Mouse (Mus musculus) neural tube, embryonic 13.5 days (tissue): Measurements from ENCODE around the gene Trhr2. TPM values are rescaled to one million over a fixed set of nuclear protein-coding genes. Genes with fewer than 3 reads are reported as not detected.

Experiments used
- ATAC-seq: fragments of 200-750 bp; cut with Nextera tagmentation; 2 replicates; pipeline ENCODE4 v1.8.0; 2017; ENCODE audit warnings: low read depth, mild to moderate bottlenecking, moderate TSS enrichment, moderate library complexity
- H3K27ac ChIP-seq: fragments of 300-500 bp; sonication (generic); replicated peaks from 2 replicates; pipeline ENCODE4 v1.5.1; 2015; ENCODE audit warnings: moderate library complexity, mild to moderate bottlenecking, inconsistent platforms
- H3K27me3 ChIP-seq: fragments of 300-500 bp; sonication (generic); 2 replicates; pipeline ENCODE4 v1.6.1; 2015; ENCODE audit warnings: mild to moderate bottlenecking, inconsistent platforms
- H3K36me3 ChIP-seq: fragments of 300-500 bp; sonication (generic); 2 replicates; pipeline ENCODE4 v1.6.1; 2015; ENCODE audit warnings: mild to moderate bottlenecking, inconsistent platforms
- H3K4me1 ChIP-seq: fragments of 300-500 bp; sonication (generic); replicated peaks from 2 replicates; pipeline ENCODE4 v1.6.1; 2015; ENCODE audit warnings: inconsistent platforms
- H3K4me2 ChIP-seq: fragments of 300-500 bp; sonication (generic); 2 replicates; pipeline ENCODE4 v1.6.1; 2015; ENCODE audit warnings: inconsistent platforms, mild to moderate bottlenecking, moderate library complexity
- H3K4me3 ChIP-seq: fragments of 300-500 bp; sonication (generic); 2 replicates; pipeline ENCODE4 v1.5.1; 2015; ENCODE audit warnings: mild to moderate bottlenecking, inconsistent platforms
- H3K9ac ChIP-seq: fragments of 300-500 bp; sonication (generic); 2 replicates; pipeline ENCODE4 v1.6.1; 2015; ENCODE audit warnings: moderate library complexity, mild to moderate bottlenecking, inconsistent platforms
- H3K9me3 ChIP-seq: fragments of 300-500 bp; sonication (generic); 2 replicates; pipeline ENCODE4 v1.6.1; 2016; ENCODE audit warnings: inconsistent platforms
- WGBS: fragments of 180-500 bp; shearing (Covaris S2); methylation state at CpG from one replicate; pipeline ENCODE4 v1.1.7; 2015; 5-methylcytosine and 5-hydroxymethylcytosine counted together
- polyA plus RNA-seq: library from polyadenylated mRNA; unstranded; fragments of >200 nt; fragmentation: Nextera tagmentation; extraction: Ambion mirVana; gene quantifications from 2 replicates; pipeline ENCODE4 v1.2.1, GENCODE M21; 2015

Trhr2 gene
- polyA plus RNA-seq, 1 experiment from 2014 or later: not detected

GRCm38 (mm10) chr8:122350309-122351089, 10.0 kb downstream of the Trhr2 start:
- no peak overlapping the region for H3K4me2 ChIP-seq
- H3K4me1 ChIP-seq: peaks cover 15% of the 10 kb centered on the region
- 39% methylated on average over 11 of the region's 11 CpGs for WGBS
- no peak overlapping the region for H3K9ac ChIP-seq
- H3K27ac ChIP-seq: no peak overlapping the region
- no peak for ATAC-seq
- peaks cover 22% of the 10 kb centered on the region for H3K27me3 ChIP-seq
- no peaks in the 10 kb centered on the region for H3K9me3 ChIP-seq
- H3K36me3 ChIP-seq: no peaks in the 10 kb centered on the region
- H3K4me3 ChIP-seq: no peak overlapping the region

DNA sequence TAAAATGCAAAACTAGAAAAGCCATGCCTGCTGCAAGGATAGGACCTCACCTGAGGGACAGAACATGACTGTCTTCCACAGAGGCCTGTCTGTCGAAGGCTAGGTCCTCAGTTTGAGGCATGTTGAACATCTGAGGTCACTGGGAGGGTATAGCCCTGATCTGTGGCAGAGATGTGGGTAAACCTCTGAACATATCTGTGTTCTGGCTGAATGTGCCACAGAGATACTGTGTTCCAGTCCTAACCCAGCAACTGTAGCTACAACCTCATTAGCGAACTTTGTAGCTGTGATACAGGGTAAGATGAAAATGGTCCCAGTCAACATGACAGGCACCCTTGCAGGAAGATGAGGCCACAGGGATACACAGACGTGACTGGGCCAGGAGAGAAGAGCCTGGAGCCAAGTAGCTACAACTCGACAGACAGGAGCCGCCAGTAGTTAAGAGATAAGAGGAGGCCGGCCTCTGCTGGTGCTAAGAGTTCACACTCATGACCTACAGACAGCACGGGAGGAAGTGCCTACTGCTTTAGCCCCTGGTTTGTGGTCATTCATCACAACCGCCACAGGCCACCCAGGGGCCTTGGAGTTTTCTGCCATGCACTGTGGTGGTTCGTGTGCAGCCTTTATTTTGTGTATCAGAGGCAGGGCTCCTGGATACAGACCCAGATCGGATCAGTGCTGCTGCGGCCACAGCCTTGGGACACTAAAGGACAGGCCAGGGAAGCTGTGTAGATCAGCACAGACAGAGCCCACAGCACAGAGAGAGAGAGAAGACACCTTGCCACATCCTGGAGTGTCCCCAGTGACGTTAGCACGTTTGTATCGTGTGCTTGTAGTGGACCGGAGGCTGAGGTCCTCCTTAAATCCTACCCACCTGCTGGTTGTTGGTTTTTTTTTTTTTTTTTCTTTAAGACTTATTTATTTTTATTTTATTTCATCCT, 10.9 kb downstream of the Trhr2 start:
- ATAC-seq: no peak
- H3K9me3 ChIP-seq: no peaks in the 10 kb centered on the region
- H3K4me3 ChIP-seq: no peak overlapping the region
- no peaks in the 10 kb centered on the region for H3K36me3 ChIP-seq
- peaks cover 30% of the 10 kb centered on the region for H3K27me3 ChIP-seq
- no peak overlapping the region for H3K27ac ChIP-seq
- no peak overlapping the region for H3K4me2 ChIP-seq
- 41% methylated on average over 15 of the region's 15 CpGs for WGBS
- peaks cover 22% of the 10 kb centered on the region for H3K4me1 ChIP-seq
- H3K9ac ChIP-seq: no peak overlapping the region

- peak; percentile 17; the same call in 1 of the 2 replicates for ATAC-seq
- H3K9ac ChIP-seq: no peak overlapping the region
- H3K4me3 ChIP-seq: no peak overlapping the region
- H3K9me3 ChIP-seq: no peaks in the 10 kb centered on the region
- H3K27ac ChIP-seq: no peak overlapping the region
- H3K27me3 ChIP-seq: peaks cover 42% of the 10 kb centered on the region
- H3K4me2 ChIP-seq: no peak overlapping the region
- WGBS: 74% methylated on average over 5 of the region's 5 CpGs
- peaks cover 38% of the 10 kb centered on the region for H3K4me1 ChIP-seq
- H3K36me3 ChIP-seq: no peaks in the 10 kb centered on the region
Measured at GRCm38 (mm10) chr8:122347811-122348552, 12.6 kb downstream of the Trhr2 start.

DNA sequence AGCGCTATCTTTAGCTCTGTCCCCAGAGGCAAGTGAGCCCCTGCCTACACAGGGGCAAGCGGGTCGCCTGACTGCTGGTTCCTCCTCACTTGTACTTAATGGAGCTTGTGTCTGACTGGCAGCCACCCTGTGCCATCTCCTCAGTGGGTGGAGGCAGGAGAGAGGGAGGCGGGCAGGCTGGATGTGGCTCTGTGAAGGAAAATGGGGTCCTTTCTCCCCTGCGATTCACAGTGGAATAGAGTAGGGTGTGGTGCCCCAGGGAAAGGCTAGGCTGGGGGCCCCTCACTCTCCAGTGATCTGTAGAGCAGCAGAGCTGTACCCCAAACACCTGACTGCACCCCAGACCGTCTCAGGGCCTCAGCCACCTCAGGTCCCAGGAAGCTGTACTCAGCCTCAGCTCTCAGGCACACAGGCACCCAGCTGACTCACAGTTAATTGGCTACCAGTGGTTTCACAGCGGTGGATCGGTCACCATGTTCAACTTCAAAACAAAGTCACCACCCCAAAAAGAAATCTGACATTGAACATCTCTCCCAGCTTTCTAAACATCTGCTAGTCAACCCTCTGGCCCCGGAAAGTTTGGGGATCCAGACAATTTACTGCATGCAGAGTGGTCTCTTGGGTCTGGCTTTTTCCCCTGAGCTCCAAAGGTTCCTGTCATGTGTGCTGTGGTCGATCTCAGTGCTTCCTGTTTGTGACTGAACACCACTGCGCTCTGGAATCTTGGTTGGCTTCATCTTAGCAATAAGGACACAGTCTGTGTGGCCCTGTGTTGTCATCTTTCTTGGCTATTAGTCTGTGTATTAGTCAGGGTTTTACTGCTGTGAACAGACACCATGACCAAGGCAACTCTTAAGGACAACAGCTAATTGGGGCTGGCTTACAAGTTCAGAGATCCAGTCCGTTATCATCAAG, 15.1 kb downstream of the Trhr2 start:
- H3K27ac ChIP-seq: no peak overlapping the region
- no peak overlapping the region for H3K4me2 ChIP-seq
- 57% methylated on average over 12 of the region's 12 CpGs for WGBS
- H3K27me3 ChIP-seq: peaks cover 59% of the 10 kb centered on the region
- no peaks in the 10 kb centered on the region for H3K9me3 ChIP-seq
- ATAC-seq: no peak
- H3K4me1 ChIP-seq: peaks cover 47% of the 10 kb centered on the region
- H3K4me3 ChIP-seq: no peak overlapping the region
- no peak overlapping the region for H3K9ac ChIP-seq
- H3K36me3 ChIP-seq: no peaks in the 10 kb centered on the region

DNA sequence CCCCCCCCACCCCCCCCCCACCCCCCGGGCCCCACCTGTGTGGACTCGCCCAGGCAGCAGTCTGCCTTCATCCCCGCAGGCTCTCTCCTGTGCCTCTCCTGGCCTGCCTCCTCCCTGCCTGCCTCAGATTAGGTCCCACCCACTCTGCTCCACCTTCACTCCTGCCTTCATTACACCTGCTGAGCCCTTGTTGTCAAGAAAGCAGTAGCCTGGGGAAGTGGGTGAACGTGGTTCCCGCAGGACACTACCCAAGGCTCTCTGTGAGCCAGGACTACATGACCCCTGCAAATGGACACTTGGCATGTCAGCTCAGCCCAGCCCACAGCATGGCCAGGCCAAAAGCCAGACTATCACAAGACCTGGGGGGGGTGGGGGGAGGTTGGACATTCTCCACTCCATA, 16.3 kb downstream of the Trhr2 start:
- no peak overlapping the region for H3K27ac ChIP-seq
- WGBS: 3% methylated on average over 2 of the region's 5 CpGs
- peaks cover 63% of the 10 kb centered on the region for H3K27me3 ChIP-seq
- ATAC-seq: no peak
- H3K4me2 ChIP-seq: no peak overlapping the region
- H3K9ac ChIP-seq: no peak overlapping the region
- no peak overlapping the region for H3K4me3 ChIP-seq
- peaks cover 40% of the 10 kb centered on the region for H3K4me1 ChIP-seq
- H3K9me3 ChIP-seq: no peaks in the 10 kb centered on the region
- H3K36me3 ChIP-seq: no peaks in the 10 kb centered on the region

- Histone ChIP-seq H3K27me3 (peaks cover 63% of the 10 kb centered on the region), H3K27ac (no peak overlapping the region), H3K4me3 (peak overlapping the region; percentile 19), H3K4me2 (peak overlapping the region; percentile 50), H3K9me3 (no peaks in the 10 kb centered on the region), H3K36me3 (no peaks in the 10 kb centered on the region), H3K4me1 (peaks cover 40% of the 10 kb centered on the region), H3K9ac (peak overlapping the region; percentile 51)
- whole genome bisulfite sequencing: 1% methylated on average over 14 of the region's 14 CpGs
- ATAC-seq: peak; percentile 15; the same call in 1 of the 2 replicates
Measured at GRCm38 (mm10) chr8:122343758-122344157, 16.8 kb downstream of the Trhr2 start.

DNA sequence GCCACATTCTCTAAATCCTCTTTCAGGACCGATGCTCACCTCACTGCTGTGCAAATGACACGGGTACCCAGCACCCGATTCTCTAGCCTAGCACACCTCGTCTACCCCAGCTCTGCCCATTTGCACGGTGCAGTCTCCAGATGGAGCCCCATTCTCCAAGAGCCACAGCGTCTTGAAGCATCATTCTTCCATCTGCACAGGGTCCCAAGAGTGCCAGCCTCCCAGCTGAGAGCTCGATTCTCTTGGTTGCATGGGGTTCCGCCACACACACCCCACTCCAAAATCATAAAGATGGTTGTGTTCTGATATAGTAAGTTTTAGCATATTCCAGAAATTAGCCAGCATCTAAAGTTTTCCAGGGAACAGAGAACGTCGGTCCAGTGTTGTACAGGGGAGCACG, 17.2 kb downstream of the Trhr2 start:
- 2% methylated on average over 11 of the region's 11 CpGs for WGBS
- ATAC-seq: peak; percentile 30; the same call in 1 of the 2 replicates

GRCm38 (mm10) chr8:122342806-122343209, 17.7 kb downstream of the Trhr2 start:
- no peak overlapping the region for H3K4me3 ChIP-seq
- peak overlapping the region; percentile 50 for H3K4me2 ChIP-seq
- WGBS: 3% methylated on average over 9 of the region's 9 CpGs
- no peak for ATAC-seq
- H3K27ac ChIP-seq: no peak overlapping the region
- peak overlapping the region; percentile 0; the same call in 1 of the 2 replicates for H3K9ac ChIP-seq
- H3K9me3 ChIP-seq: no peaks in the 10 kb centered on the region
- H3K4me1 ChIP-seq: peaks cover 39% of the 10 kb centered on the region
- peaks cover 70% of the 10 kb centered on the region for H3K27me3 ChIP-seq
- no peaks in the 10 kb centered on the region for H3K36me3 ChIP-seq

More for the DNA sequence above, 17.2 kb downstream of the Trhr2 start:
- peak overlapping the region; percentile 50 for H3K4me2 ChIP-seq
- no peaks in the 10 kb centered on the region for H3K9me3 ChIP-seq
- H3K36me3 ChIP-seq: no peaks in the 10 kb centered on the region
- H3K9ac ChIP-seq: peak overlapping the region; percentile 51; the same call in 1 of the 2 replicates
- H3K4me3 ChIP-seq: peak overlapping the region; percentile 19
- H3K4me1 ChIP-seq: peaks cover 40% of the 10 kb centered on the region
- H3K27me3 ChIP-seq: peaks cover 65% of the 10 kb centered on the region
- H3K27ac ChIP-seq: no peak overlapping the region

- Histone ChIP-seq H3K4me1 (peaks cover 35% of the 10 kb centered on the region), H3K4me3 (no peak overlapping the region), H3K9ac (peak overlapping the region; percentile 0; the same call in 1 of the 2 replicates), H3K27ac (no peak overlapping the region), H3K36me3 (no peaks in the 10 kb centered on the region), H3K9me3 (no peaks in the 10 kb centered on the region), H3K4me2 (no peak overlapping the region), H3K27me3 (peaks cover 75% of the 10 kb centered on the region)
- WGBS: 46% methylated on average over 5 of the region's 5 CpGs
- no peak for ATAC-seq
Measured at GRCm38 (mm10) chr8:122342362-122342761, 18.2 kb downstream of the Trhr2 start.

- H3K27me3 ChIP-seq: peaks cover 80% of the 10 kb centered on the region
- no peak overlapping the region for H3K4me2 ChIP-seq
- H3K4me1 ChIP-seq: peaks cover 38% of the 10 kb centered on the region
- no peaks in the 10 kb centered on the region for H3K36me3 ChIP-seq
- WGBS: 87% methylated on average over 6 of the region's 6 CpGs
- ATAC-seq: no peak
- no peak overlapping the region for H3K27ac ChIP-seq
- H3K4me3 ChIP-seq: no peak overlapping the region
- H3K9me3 ChIP-seq: no peaks in the 10 kb centered on the region
- 0 out of 2 replicates have a peak overlapping the region, but pooled peaks have one; percentile 17 for H3K9ac ChIP-seq
Measured at GRCm38 (mm10) chr8:122341790-122342189, 18.8 kb downstream of the Trhr2 start.

- Histone ChIP-seq H3K9ac (no peak overlapping the region), H3K27ac (no peak overlapping the region), H3K36me3 (no peaks in the 10 kb centered on the region), H3K4me1 (peaks cover 48% of the 10 kb centered on the region), H3K4me2 (no peak overlapping the region), H3K27me3 (peaks cover 89% of the 10 kb centered on the region), H3K9me3 (no peaks in the 10 kb centered on the region), H3K4me3 (no peak overlapping the region)
- WGBS: 80% methylated on average over 3 of the region's 3 CpGs
- ATAC-seq: no peak
Measured at GRCm38 (mm10) chr8:122340761-122341160, 19.8 kb downstream of the Trhr2 start.
